Mouse (Mus musculus) liver, postnatal 0 days (tissue): ENCODE data around the gene Gm10663.

Experiments
- CTCF ChIP-seq: sonication (generic); IDR thresholded peaks from 2 replicates; pipeline ENCODE4 v1.5.1; 2016; ENCODE audit warnings: antibody characterized with exemption, low read depth
- EP300 ChIP-seq: IDR thresholded peaks from 2 replicates; pipeline ENCODE4 v1.6.1; 2016; ENCODE audit warnings: antibody characterized with exemption, low read depth, mild to moderate bottlenecking

DNA sequence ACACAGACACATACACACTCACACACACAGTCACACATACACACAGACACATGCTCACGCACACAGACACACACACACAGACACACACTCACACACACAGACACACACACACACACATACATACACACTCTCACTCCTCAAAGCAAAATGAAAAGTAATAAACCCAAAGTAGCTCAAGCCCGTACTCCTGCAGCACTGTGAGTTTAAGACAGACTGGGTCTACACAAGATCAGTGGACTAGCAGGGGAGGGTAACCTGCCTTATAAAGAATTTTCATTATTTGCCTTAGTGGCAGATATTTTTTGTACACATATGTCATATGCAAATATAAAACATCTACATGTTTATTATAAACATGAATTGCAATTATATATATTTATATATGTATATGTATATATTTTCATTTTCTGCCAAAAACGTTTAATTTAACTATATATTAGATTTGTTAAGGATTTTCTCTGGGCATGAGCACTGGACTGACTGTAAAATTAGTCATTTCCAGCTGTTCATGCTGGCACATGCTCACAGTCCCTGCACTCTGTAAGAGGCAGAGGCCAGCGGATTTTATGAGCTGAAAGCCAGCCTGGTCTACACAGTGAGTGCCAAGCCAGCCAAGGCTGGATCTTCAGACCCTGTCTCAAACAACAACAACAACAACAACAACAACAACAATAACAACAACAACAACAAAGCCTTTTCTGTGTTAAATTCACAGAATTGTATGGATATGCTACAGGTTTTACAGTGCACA is 43.9 kb upstream of the Gm10663 start:
- TF ChIP-seq CTCF (no peak), EP300 (no peak)
